Mouse (Mus musculus): ENCODE data around the gene Celf2.

DNA sequence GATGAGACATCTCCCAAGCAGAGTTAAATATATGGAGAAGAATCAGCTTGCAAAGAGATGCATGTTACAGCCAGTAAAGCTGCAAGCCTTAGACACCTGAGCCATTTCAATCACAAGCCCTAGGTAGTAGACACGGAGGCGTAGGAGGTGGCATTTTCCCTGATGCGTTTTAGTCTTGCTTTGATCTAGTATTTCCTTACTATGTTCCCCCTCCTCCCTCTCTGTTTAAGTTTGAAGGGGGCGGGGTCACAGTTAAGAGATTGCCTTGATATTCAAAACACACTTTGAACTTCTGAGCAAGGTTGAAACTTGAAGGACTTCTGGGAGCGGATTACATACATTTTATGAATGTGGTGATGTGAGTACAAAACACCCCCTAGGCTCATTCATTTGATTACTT, 887.3 kb downstream of the Celf2 start:
- TF ChIP-seq POLR2A (IDR thresholded peaks at IDR 0.05; ENCODE audit: control insufficient read depth, low read depth, low read length) (no peak), CTCF (IDR thresholded peaks at IDR 0.05; ENCODE audit: control insufficient read depth, insufficient read depth, insufficient replicate concordance, low read depth, low read length) (no peak)
